Mouse (Mus musculus): Measurements from ENCODE around the gene Olfr1500.
A peak's percentile ranks its signal among the peaks of the same experiment; 100 is the strongest.
"Not testable (repeated sequence)": the region's sequence is repeated elsewhere in the genome, so short reads cannot be mapped to it uniquely, and the experiment has no call there.

Gene Olfr1500

GRCm38 (mm10) chr19:13830388-13830787, at the start of gene Olfr1500:
Olfr1500 (minus strand) TSS chr19:13830488.
- no peak for DNase-seq

- DNase-seq, result no peak
These were observed 31.2 kb upstream of the Olfr1500 start, which contains the start of gene Olfr1502 for GRCm38 (mm10) chr19:13861495-13861894. Olfr1502 (plus strand) TSS chr19:13861795.

GRCm38 (mm10) chr19:13850592-13850991, 20.3 kb upstream of the Olfr1500 start, which contains the start of gene Olfr1501:
Olfr1501 (minus strand) TSS chr19:13850692.
- DNase-seq, result not testable (repeated sequence)

GRCm38 (mm10) chr19:13828447-13828846, 1.8 kb downstream of the Olfr1500 start:
- no peak for DNase-seq

- no peak for DNase-seq
These were observed 9.4 kb downstream of the Olfr1500 start for GRCm38 (mm10) chr19:13820847-13821246.

GRCm38 (mm10) chr19:13819347-13819746, 10.9 kb downstream of the Olfr1500 start, which contains the start of gene Olfr1499:
Olfr1499 (minus strand) TSS chr19:13819447.
- DNase-seq, result no peak

GRCm38 (mm10) chr19:13818827-13819226, 11.5 kb downstream of the Olfr1500 start:
- DNase-seq, result peak in 1 of 2 experiments; percentile 5

GRCm38 (mm10) chr19:13812823-13813222, 17.5 kb downstream of the Olfr1500 start:
- no peak for DNase-seq

- DNase-seq, result not testable (repeated sequence)
These were observed 24.8 kb downstream of the Olfr1500 start for GRCm38 (mm10) chr19:13805486-13805885.

- DNase-seq, result no peak
These were observed 32.2 kb downstream of the Olfr1500 start, which contains the start of gene Olfr1497 for GRCm38 (mm10) chr19:13798102-13798501. Olfr1497 (minus strand) TSS chr19:13798202.

- DNase-seq, result no peak
These were observed 52.7 kb downstream of the Olfr1500 start, which contains the start of gene Olfr1496 for GRCm38 (mm10) chr19:13777578-13777977. Olfr1496 (plus strand) TSS chr19:13777878.
